Mouse (Mus musculus) MEL (cell line): ENCODE results near the gene Galnt14. TPM values are rescaled to one million over a fixed set of nuclear protein-coding genes. Genes with fewer than 3 reads are reported as not detected.

ENCODE experiments used
- DNase-seq: peaks from one replicate; pipeline ENCODE4 v3.0.0; 2011; ENCODE audit warnings: low read depth, low spot score
- H3K27ac ChIP-seq: 2 replicates; pipeline ENCODE4 v1.5.1; 2012; ENCODE audit warnings: low read depth, mild to moderate bottlenecking, control low read depth, low read length, moderate library complexity; ENCODE audit not compliant: control insufficient read depth
- H3K27me3 ChIP-seq, 2 experiments: fragments of 150-350 bp in 1 of 2; sonication (generic) in 1 of 2; 2 replicates each; pipeline ENCODE4 v1.6.1; 2012; ENCODE audit warnings: low read length in 2 of 2, mild to moderate bottlenecking in 2 of 2, improper control_type of control experiment in 1 of 2, moderate library complexity in 1 of 2; ENCODE audit not compliant: insufficient read depth in 2 of 2, control insufficient read depth in 1 of 2
- H3K36me3 ChIP-seq, 2 experiments: 2 replicates each; pipeline ENCODE4 v1.6.1; 2012 to 2014; ENCODE audit warnings: low read length in 2 of 2, improper control_type of control experiment in 1 of 2, inconsistent platforms in 1 of 2, mild to moderate bottlenecking in 1 of 2; ENCODE audit not compliant: insufficient read depth in 2 of 2, control insufficient read depth in 1 of 2
- H3K4me1 ChIP-seq, 2 experiments: fragments of 150-350 bp in 1 of 2; sonication (generic) in 1 of 2; 2 replicates each; pipeline ENCODE4 v1.6.1; 2012; ENCODE audit warnings: low read length in 2 of 2, improper control_type of control experiment in 1 of 2, mild to moderate bottlenecking in 1 of 2; ENCODE audit not compliant: insufficient read depth in 2 of 2, control insufficient read depth in 1 of 2
- H3K4me3 ChIP-seq, 2 experiments: fragments of 150-350 bp in 1 of 2; sonication (generic) in 1 of 2; 2 replicates each; pipeline ENCODE4 v1.5.1; 2012; ENCODE audit warnings: low read depth in 2 of 2, low read length in 2 of 2, mild to moderate bottlenecking in 2 of 2, moderate library complexity in 2 of 2, control low read depth in 1 of 2, improper control_type of control experiment in 1 of 2; ENCODE audit not compliant: control insufficient read depth in 1 of 2, insufficient read depth in 1 of 2
- H3K79me2 ChIP-seq: 2 replicates; pipeline ENCODE4 v1.6.1; 2012; ENCODE audit warnings: mild to moderate bottlenecking, low read length, moderate library complexity; ENCODE audit not compliant: control insufficient read depth, poor library complexity, insufficient read depth
- H3K9ac ChIP-seq: 2 replicates; pipeline ENCODE4 v1.6.1; 2012; ENCODE audit warnings: low read depth, mild to moderate bottlenecking, control low read depth, low read length, moderate library complexity; ENCODE audit not compliant: control insufficient read depth, poor library complexity, severe bottlenecking
- H3K9me3 ChIP-seq: fragments of 150-350 bp; sonication (generic); replicated peaks from 2 replicates; pipeline ENCODE4 v1.6.1; 2012; ENCODE audit warnings: mild to moderate bottlenecking, low read length, improper control_type of control experiment, moderate library complexity; ENCODE audit not compliant: insufficient read depth
- CHD2 ChIP-seq: IDR thresholded peaks from 2 replicates; pipeline ENCODE4 v1.6.1; 2011; ENCODE audit warnings: low read length, improper control_type of control experiment
- E2F4 ChIP-seq: IDR thresholded peaks from 2 replicates; pipeline ENCODE4 v1.6.1; 2011; ENCODE audit warnings: low read depth, low read length, improper control_type of control experiment, borderline replicate concordance
- EP300 ChIP-seq, 2 experiments: IDR thresholded peaks; 2 replicates each; pipeline ENCODE4 v1.6.1; 2011; ENCODE audit warnings: improper control_type of control experiment in 2 of 2, low read length in 2 of 2, low read depth in 1 of 2, mild to moderate bottlenecking in 1 of 2
- GATA1 ChIP-seq: IDR thresholded peaks from 2 replicates; pipeline ENCODE4 v1.6.1; 2011; ENCODE audit warnings: low read depth, low read length, improper control_type of control experiment
- HCFC1 ChIP-seq: IDR thresholded peaks from 2 replicates; pipeline ENCODE4 v1.6.1; 2012; ENCODE audit warnings: low read depth, mild to moderate bottlenecking, inconsistent platforms, low read length, improper control_type of control experiment, moderate library complexity
- KAT2A ChIP-seq: conservative IDR thresholded peaks from 2 replicates; pipeline ENCODE4 v1.6.1; 2012; ENCODE audit warnings: low read depth, low read length, improper control_type of control experiment, inconsistent platforms
- MAX ChIP-seq: IDR thresholded peaks from 2 replicates; pipeline ENCODE4 v1.6.1; 2011; ENCODE audit warnings: low read length, improper control_type of control experiment
- MYB ChIP-seq: IDR thresholded peaks from 2 replicates; pipeline ENCODE4 v1.6.1; 2011; ENCODE audit warnings: mild to moderate bottlenecking, low read depth, low read length, improper control_type of control experiment
- NRF1 ChIP-seq: IDR thresholded peaks from 2 replicates; pipeline ENCODE4 v1.6.1; 2014; ENCODE audit warnings: low read depth, mild to moderate bottlenecking, inconsistent platforms, low read length, improper control_type of control experiment, moderate library complexity; ENCODE audit not compliant: poor library complexity, insufficient read depth, severe bottlenecking
- POLR2A ChIP-seq, 2 experiments: IDR thresholded peaks; 2 replicates each; pipeline ENCODE4 v1.6.1; 2011 to 2012; ENCODE audit warnings: low read length in 2 of 2, mild to moderate bottlenecking in 2 of 2, control low read depth in 1 of 2, improper control_type of control experiment in 1 of 2, low read depth in 1 of 2, moderate library complexity in 1 of 2; ENCODE audit not compliant: control insufficient read depth in 1 of 2, insufficient read depth in 1 of 2, poor library complexity in 1 of 2
- POLR2AphosphoS2 ChIP-seq: IDR thresholded peaks from 2 replicates; pipeline ENCODE4 v1.6.1; 2011; ENCODE audit warnings: low read length, improper control_type of control experiment
- RCOR1 ChIP-seq: IDR thresholded peaks from 2 replicates; pipeline ENCODE4 v1.6.1; 2012; ENCODE audit warnings: low read depth, mild to moderate bottlenecking, inconsistent platforms, low read length, improper control_type of control experiment
- SMC3 ChIP-seq: IDR thresholded peaks from 2 replicates; pipeline ENCODE4 v1.6.1; 2011; ENCODE audit warnings: low read depth, low read length, improper control_type of control experiment
- TAL1 ChIP-seq: IDR thresholded peaks from 2 replicates; pipeline ENCODE4 v1.6.1; 2012; ENCODE audit warnings: mild to moderate bottlenecking, inconsistent platforms, low read length, moderate library complexity, mixed read lengths
- TBP ChIP-seq: IDR thresholded peaks from 2 replicates; pipeline ENCODE4 v1.8.0; 2011; ENCODE audit warnings: low read depth, low read length, improper control_type of control experiment
- TCF12 ChIP-seq: IDR thresholded peaks from 2 replicates; pipeline ENCODE4 v1.6.1; 2014; ENCODE audit warnings: low read depth, mild to moderate bottlenecking, inconsistent platforms, low read length, improper control_type of control experiment, moderate library complexity
- USF1 ChIP-seq: IDR thresholded peaks from 2 replicates; pipeline ENCODE4 v1.6.1; 2014; ENCODE audit warnings: low read depth, mild to moderate bottlenecking, inconsistent platforms, low read length, improper control_type of control experiment, moderate library complexity
- USF2 ChIP-seq, 2 experiments: IDR thresholded peaks; 2 replicates each; pipeline ENCODE4 v1.6.1; 2011 to 2012; ENCODE audit warnings: improper control_type of control experiment in 2 of 2, low read length in 2 of 2, borderline replicate concordance in 1 of 2, inconsistent platforms in 1 of 2, low read depth in 1 of 2, mild to moderate bottlenecking in 1 of 2; ENCODE audit not compliant: insufficient read depth in 1 of 2
- ZC3H11A ChIP-seq: IDR thresholded peaks from 2 replicates; pipeline ENCODE4 v1.6.1; 2012; ENCODE audit warnings: low read depth, mild to moderate bottlenecking, inconsistent platforms, low read length, improper control_type of control experiment
- ZKSCAN1 ChIP-seq: IDR thresholded peaks from 2 replicates; pipeline ENCODE4 v1.6.1; 2012; ENCODE audit warnings: low read depth, mild to moderate bottlenecking, inconsistent platforms, low read length, improper control_type of control experiment, moderate library complexity
- ZMIZ1 ChIP-seq: IDR thresholded peaks from 2 replicates; pipeline ENCODE4 v1.6.1; 2012; ENCODE audit warnings: low read depth, mild to moderate bottlenecking, inconsistent platforms, low read length, improper control_type of control experiment, moderate library complexity
- polyA plus RNA-seq, 2 experiments: library from polyadenylated mRNA; stranded (reverse) in 1 of 2; unstranded in 1 of 2; fragments of >175 nt in 1 of 2; fragments of >200 nt in 1 of 2; gene quantifications; 2 replicates each; pipeline versions ENCODE4 v1.2.1 to v1.2.4; 2012; ENCODE audit warnings: low replicate concordance in 2 of 2, low read depth in 1 of 2; ENCODE audit not compliant: insufficient read length in 2 of 2, insufficient read depth in 1 of 2, missing spikeins in 1 of 2
- total RNA-seq: library from RNA; depleted of rRNA; stranded (reverse); fragments of 300-350 nt; gene quantifications from 2 replicates; pipeline ENCODE4 v1.2.3, GENCODE M21; 2012

Gene Galnt14
- total and polyA plus RNA-seq, 3 experiments, result not detected

DNA sequence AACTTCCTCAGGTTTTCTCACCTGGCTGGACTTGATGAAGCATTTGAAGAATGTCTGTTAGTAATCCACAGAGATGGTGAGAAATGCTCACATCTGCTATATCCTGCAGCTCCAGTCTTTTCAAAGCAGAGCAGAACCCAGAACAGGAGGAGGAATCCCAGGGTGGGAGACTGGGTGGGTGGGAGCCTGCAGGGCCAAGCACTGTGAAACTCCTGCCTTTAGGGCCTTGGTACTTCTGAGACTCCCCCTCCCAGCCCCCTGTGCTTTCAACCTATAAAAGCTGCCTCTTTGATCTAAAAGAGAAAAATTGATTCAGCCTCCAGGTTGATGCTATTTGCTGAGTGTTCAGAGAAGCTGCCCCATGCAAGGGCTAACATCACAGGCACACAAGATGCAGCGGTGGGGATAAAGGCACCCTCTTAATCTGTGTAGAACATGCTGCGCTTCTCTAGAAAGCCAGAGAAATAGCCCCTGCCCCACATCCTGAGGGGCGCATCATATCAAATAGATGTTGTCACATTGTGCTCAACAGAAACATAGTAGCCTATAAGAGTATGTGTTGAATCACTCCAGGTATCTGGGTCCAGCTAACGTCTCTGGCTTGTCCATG, 258.0 kb downstream of the Galnt14 start:
- no peaks in the 10 kb centered on the region for H3K4me1 ChIP-seq
- no peak overlapping the region for H3K27ac ChIP-seq
- H3K9ac ChIP-seq, result no peak overlapping the region
- no peaks in the 10 kb centered on the region for H3K9me3 ChIP-seq
- no peaks in the 10 kb centered on the region for H3K36me3 ChIP-seq
- TF ChIP-seq TAL1, result no peak
- TF ChIP-seq KAT2A, result no peak
- no peak for TF ChIP-seq CHD2
- no peak for TF ChIP-seq RCOR1
- no peak for TF ChIP-seq SMC3
- no peak for TF ChIP-seq TCF12
- no peak for TF ChIP-seq ZKSCAN1
- TF ChIP-seq ZC3H11A, result no peak
- TF ChIP-seq EP300 (IDR thresholded peaks at IDR 0.05; ENCODE audit: low read depth in 1 of 2, low read length in 2 of 2), result no peak
- no peak for TF ChIP-seq E2F4
- TF ChIP-seq USF1, result no peak
- TF ChIP-seq USF2 (IDR thresholded peaks at IDR 0.05; ENCODE audit: borderline replicate concordance in 1 of 2, insufficient read depth in 1 of 2, low read depth in 1 of 2, low read length in 2 of 2), result no peak
- no peak for TF ChIP-seq POLR2A (IDR thresholded peaks at IDR 0.05; ENCODE audit: control insufficient read depth in 1 of 2, insufficient read depth in 1 of 2, low read depth in 1 of 2, low read length in 2 of 2, poor library complexity in 1 of 2)
- H3K4me3 ChIP-seq, result no peak overlapping the region
- H3K27me3 ChIP-seq, result no peaks in the 10 kb centered on the region
- no peaks in the 10 kb centered on the region for H3K79me2 ChIP-seq
- no peak for DNase-seq

DNA sequence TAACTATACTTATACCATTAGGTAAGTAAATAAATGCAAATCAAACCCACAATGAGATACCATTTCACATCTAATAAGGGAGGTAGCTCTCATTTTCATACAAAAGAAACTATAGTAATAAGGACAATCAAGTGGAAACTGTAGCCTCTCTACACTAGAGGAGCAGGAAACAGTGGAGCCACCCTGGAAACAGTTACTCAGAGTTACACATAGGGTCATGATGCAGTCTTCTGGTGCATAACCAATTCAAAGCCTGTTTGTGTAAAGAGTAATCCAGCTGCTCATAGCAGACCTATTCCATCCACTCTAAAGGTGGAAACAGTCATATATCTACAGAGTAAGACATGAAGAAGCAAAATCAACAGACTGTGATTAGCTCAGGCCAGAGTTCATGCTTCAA, 261.1 kb downstream of the Galnt14 start:
- no peak for TF ChIP-seq POLR2AphosphoS2
- no peak for TF ChIP-seq GATA1
- no peak for TF ChIP-seq CHD2
- no peak for TF ChIP-seq E2F4
- no peak for TF ChIP-seq NRF1
- no peak for TF ChIP-seq ZKSCAN1
- no peak for TF ChIP-seq HCFC1
- no peak for TF ChIP-seq POLR2A (IDR thresholded peaks at IDR 0.05; ENCODE audit: control insufficient read depth in 1 of 2, insufficient read depth in 1 of 2, low read depth in 1 of 2, low read length in 2 of 2, poor library complexity in 1 of 2)
- TF ChIP-seq TBP, result no peak
- no peak for TF ChIP-seq ZMIZ1
- TF ChIP-seq USF1, result no peak
- no peak for TF ChIP-seq EP300 (IDR thresholded peaks at IDR 0.05; ENCODE audit: low read depth in 1 of 2, low read length in 2 of 2)
- no peak for TF ChIP-seq ZC3H11A
- no peak for TF ChIP-seq MAX
- TF ChIP-seq MYB, result no peak
- no peak for TF ChIP-seq USF2 (IDR thresholded peaks at IDR 0.05; ENCODE audit: borderline replicate concordance in 1 of 2, insufficient read depth in 1 of 2, low read depth in 1 of 2, low read length in 2 of 2)
- TF ChIP-seq, all 39 proteins: peak for 0
- Histone ChIP-seq H3K4me3 (no peak overlapping the region), H3K27ac (no peak overlapping the region), H3K9ac (no peak overlapping the region), H3K4me1 (no peaks in the 10 kb centered on the region), H3K9me3 (no peaks in the 10 kb centered on the region), H3K36me3 (no peaks in the 10 kb centered on the region), H3K79me2 (no peaks in the 10 kb centered on the region), H3K27me3 (no peaks in the 10 kb centered on the region)
- no peak for DNase-seq
